Mouse (Mus musculus) embryonic stem cell, embryonic (primary cell): Measurements from ENCODE around the gene Rab4a.

Experiments used
- CTCF ChIA-PET, 4 experiments: fragments of 300-600 bp in 2 of 4; fragments of 350-600 bp in 2 of 4; sonication (Branson Sonifier 250); formaldehyde crosslinking; loops; one replicate each; lab custom pipeline; 2022; ENCODE audit warnings: inconsistent platforms in 2 of 4; lab: Charles Lee
- POLR2A ChIA-PET, 4 experiments: fragments of 300-600 bp in 2 of 4; fragments of 350-600 bp in 2 of 4; sonication (Branson Sonifier 250); formaldehyde crosslinking; loops; one replicate each; lab custom pipeline; 2022; ENCODE audit warnings: antibody characterized with exemption in 4 of 4, inconsistent platforms in 1 of 4; lab: Charles Lee

Rab4a gene

DNA sequence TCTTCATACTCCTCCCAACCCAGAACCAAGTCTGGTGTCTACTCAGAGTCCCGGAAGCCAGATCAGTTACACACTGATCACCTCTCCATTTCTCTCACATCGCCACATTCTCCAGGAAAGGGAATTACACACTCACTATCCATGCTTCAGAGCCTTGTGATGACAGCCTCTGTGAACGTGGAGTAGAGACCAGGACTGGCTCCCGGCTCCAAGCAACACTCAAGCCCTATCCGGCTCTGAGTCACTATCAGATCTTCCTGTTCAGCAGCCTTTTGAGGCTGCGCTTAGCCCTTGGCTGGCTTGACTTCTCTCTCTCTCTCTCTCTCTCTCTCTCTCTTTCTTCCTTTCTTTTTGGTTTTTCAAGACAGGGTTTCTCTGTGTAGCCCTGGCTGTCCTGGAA, 67.6 kb downstream of the Rab4a start:
- ChIA-PET CTCF (interaction anchor here in 3 of 4 experiments (0.7 to 1.1 kb wide), 3 partner anchors 21 to 93 kb away, joined by 3 to 4 read pairs (median 4); partner anchors contain the start of gene Acta1 (in 1 of the 3)), POLR2A (interaction anchor here in 1 of 4 experiments (2.7 kb wide), 1 partner anchor 13 kb away, joined by 10 read pairs; the partner anchor contains the start of gene Ccsap)

DNA sequence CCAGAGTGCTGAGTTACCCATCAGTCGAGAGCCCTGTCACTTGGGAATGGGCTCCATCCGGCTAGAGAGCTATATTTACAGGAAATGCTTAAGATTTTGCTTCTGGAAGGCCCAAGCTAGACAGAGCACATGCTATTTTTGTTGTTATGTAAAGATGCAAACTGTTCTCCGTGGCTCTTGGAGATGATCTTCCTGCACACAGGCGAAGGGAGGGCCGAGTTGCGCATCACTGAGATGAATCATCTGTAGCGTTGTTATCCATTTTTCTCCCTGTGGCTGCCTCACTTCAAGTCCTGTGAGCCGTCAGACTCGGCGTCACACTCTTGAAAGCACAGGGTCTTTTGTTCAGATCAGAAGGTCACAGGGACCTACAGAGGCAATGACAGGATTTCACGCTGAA, 68.5 kb downstream of the Rab4a start:
- ChIA-PET CTCF (interaction anchor here in 2 of 4 experiments (0.7 kb wide), 2 partner anchors 9 to 447 kb away, joined by 3 read pairs; no protein-coding TSS in a partner anchor), POLR2A (no interaction called here)

DNA sequence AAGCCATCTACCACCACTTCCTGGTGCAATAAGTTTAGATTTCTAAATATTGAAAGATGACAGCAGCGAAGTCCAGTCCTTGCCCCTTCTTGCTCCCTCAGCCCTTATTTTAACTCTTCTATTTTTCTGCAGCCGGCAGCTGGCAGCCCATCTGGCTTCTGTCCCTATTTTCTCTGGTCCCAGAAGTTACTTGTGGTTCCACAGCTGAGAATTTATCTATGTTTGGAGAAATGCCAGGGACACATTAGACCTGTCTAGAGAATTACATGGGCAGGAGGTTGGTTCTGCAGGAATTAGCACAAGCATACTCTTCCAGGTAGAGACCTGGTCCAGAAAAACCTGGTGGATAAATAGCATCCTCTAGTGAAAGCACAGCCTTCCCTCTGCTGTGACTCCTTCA, 72.1 kb downstream of the Rab4a start:
- POLR2A ChIA-PET, result no interaction called here
- CTCF ChIA-PET, result interaction anchor here in 2 of 4 experiments (1.0 to 1.5 kb wide), 2 partner anchors 42 to 55 kb away, joined by 3 read pairs; no protein-coding TSS in a partner anchor

DNA sequence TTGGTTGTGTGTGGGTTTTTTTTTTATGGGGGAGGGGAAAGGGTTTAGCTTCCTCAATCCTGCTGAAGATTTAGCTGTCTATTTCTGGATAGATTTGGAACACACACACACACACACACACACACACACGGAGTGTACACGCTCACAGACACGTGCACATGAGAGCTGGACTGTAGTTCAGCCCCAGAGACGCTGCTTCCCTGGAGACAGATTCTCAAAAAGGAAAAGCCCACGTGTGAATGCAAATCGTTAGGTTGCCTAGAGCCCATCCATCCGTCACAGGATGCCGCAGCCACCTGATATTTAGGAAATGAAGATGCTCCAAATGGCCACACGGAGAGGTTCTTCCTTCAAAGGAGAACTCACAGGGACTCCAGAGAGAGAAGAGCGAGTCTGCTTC, 74.5 kb downstream of the Rab4a start:
- ChIA-PET POLR2A (no interaction called here), CTCF (interaction anchor here (0.7 to 1.5 kb wide), 4 partner anchors 47 to 117 kb away, joined by 3 to 4 read pairs (median 3); no protein-coding TSS in a partner anchor)

DNA sequence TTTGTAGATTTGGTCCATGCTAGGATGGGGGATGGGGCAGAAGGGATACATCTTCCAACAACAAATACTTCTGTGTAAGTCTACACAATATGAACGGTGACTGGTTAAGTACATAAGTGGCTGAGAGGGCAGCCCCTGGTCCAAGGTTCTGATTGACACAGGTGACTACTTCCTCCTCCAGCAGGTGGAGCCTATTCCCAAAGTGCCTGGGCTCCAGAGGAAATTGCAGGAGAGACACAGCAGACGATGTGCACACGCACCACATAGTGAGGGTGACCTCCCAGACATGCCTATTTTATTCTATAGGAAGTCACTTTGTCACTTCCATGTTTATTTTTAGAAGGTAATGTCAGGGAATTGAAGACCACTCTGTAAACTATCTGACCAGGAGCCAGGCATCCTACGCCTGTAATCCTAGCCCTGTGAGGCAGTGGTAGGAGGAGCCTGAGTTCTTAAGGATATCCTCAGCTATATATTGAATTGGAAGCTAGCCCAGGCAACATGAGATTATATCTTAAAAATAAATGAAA, 75.1 kb downstream of the Rab4a start:
- POLR2A ChIA-PET, result no interaction called here
- CTCF ChIA-PET, result interaction anchor here in 1 of 4 experiments (0.6 to 0.9 kb wide), 2 partner anchors 71 to 106 kb away, joined by 3 read pairs; no protein-coding TSS in a partner anchor

DNA sequence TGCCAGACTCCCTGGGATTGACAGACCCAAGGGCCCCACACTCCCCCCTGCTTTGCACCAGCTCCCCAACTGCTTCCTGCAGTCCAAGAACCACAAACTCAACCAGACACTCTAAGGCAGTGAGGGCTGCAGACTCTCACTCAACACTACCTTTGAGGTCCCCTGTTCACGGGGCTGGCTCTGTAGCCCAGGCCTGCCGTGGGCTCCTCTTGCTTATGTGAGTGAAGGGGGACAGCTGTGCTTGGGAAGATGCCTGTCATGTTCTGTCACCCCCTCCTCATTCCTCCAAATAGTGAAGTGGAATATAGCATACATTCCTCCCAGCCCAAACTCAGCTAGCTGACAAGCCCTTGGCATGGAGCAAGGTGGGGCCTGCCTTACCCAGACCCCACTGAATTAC, 76.6 kb downstream of the Rab4a start:
- POLR2A ChIA-PET, result interaction anchor here in 1 of 4 experiments (1.0 to 1.8 kb wide), 3 partner anchors 13 to 96 kb away, joined by 3 to 4 read pairs (median 3); partner anchors contain the start of gene Ccsap
- CTCF ChIA-PET, result no interaction called here

DNA sequence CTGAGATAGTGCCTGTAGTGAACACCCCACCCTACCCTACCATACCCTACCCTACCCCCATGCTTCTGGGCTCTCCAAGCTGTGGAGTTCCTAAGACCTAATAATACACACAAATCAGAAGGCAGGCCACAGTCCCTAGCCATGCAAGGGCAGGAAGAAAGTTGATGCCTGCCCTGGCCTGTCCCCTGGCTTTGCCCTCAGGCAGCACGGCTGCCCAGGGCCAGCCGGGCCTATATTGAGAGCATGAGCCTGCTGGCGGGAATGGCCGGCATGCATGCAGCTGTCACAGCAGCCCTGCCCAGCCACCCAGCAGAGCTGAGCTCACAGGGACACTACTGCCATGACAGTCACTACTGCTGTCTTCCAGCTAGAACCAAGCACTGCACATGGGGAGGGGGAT, 77.3 kb downstream of the Rab4a start:
- CTCF ChIA-PET, result no interaction called here
- POLR2A ChIA-PET, result interaction anchor here in 1 of 4 experiments (1.1 to 1.8 kb wide), 3 partner anchors 12 to 60 kb away, joined by 3 to 4 read pairs (median 3); partner anchors contain the start of gene Ccsap
